In genomic region chr10:80077312-80077711, GRCm38 (mm10) we compare ENCODE assay signal across 26 mouse cellular contexts.
"Had no signal": no experiment of that assay in that cellular context is flagged by ENCODE, and none has a peak within 500 bp of the region (broad histone marks: within the 10 kb centered on the region; RNA-seq: fewer than 3 reads in every experiment).

No protein-coding gene starts in this region.

- H3K27ac ChIP-seq: gastrocnemius, adult 2 months; heart, embryonic 10.5 days; hindbrain, embryonic 10.5 days; hindbrain, embryonic 12.5 days; hindbrain, embryonic 14.5 days; intestine, embryonic 15.5 days; layer of hippocampus, adult 2 months; limb, embryonic 13.5 days; limb, embryonic 15.5 days; liver, embryonic 14.5 days had no signal

- DNase-seq: gastrocnemius, adult 2 months; gastrocnemius, postnatal 10 days; gastrocnemius, postnatal 25 days; heart, adult 18-20 months; heart, postnatal 10 days; heart, postnatal 4 days; kidney, adult 18-20 months; kidney, adult 8-10 months; kidney, postnatal 10 days; kidney, postnatal 25 days; kidney, postnatal 4 days; layer of hippocampus, postnatal 36 days; left cerebral cortex, postnatal 4 days had no signal

- H3K4me2 ChIP-seq: heart, embryonic 12.5 days; hindbrain, embryonic 12.5 days; hindbrain, embryonic 14.5 days; intestine, embryonic 15.5 days; limb, embryonic 13.5 days; limb, embryonic 15.5 days had no signal

- H3K4me3 ChIP-seq: gastrocnemius, adult 2 months; heart, embryonic 10.5 days; heart, embryonic 12.5 days; hindbrain, embryonic 10.5 days; hindbrain, embryonic 12.5 days; intestine, embryonic 15.5 days; layer of hippocampus, adult 2 months; limb, embryonic 13.5 days; limb, embryonic 15.5 days had no signal

- ATAC-seq: hindbrain, embryonic 16.5 days; inflammation-experienced regulatory T-cells, adult 6 months; intestine, embryonic 15.5 days; intestine, postnatal 0 days had no signal

- H3K9ac ChIP-seq: heart, embryonic 12.5 days; hindbrain, embryonic 12.5 days; hindbrain, embryonic 14.5 days; intestine, embryonic 15.5 days; limb, embryonic 13.5 days; limb, embryonic 15.5 days; liver, embryonic 14.5 days had no signal

- H3K9me3 ChIP-seq: heart, embryonic 10.5 days; heart, embryonic 12.5 days; hindbrain, embryonic 10.5 days; hindbrain, embryonic 12.5 days; intestine, embryonic 15.5 days; limb, embryonic 13.5 days; limb, embryonic 15.5 days had no signal

- H3K27me3 ChIP-seq: heart, embryonic 12.5 days; hindbrain, embryonic 12.5 days; intestine, embryonic 15.5 days; limb, embryonic 13.5 days; limb, embryonic 15.5 days had no signal
